Mouse (Mus musculus): Measurements from ENCODE around the gene Med24. TPM values are rescaled to one million over a fixed set of nuclear protein-coding genes. Genes with fewer than 3 reads are reported as not detected.
A peak's percentile ranks its signal among the peaks of the same experiment; 100 is the strongest.

Gene Med24
- total and polyA plus RNA-seq, 2 experiments from 2014 or later = 52.2 to 66.6 TPM

GRCm38 (mm10) chr11:98745932-98746853 lies 17.0 kb upstream of the Med24 start:
- Histone ChIP-seq H3K27ac (ENCODE audit: low read depth, low read length) (peak overlapping the region; percentile 96), H3K9ac (replicated peaks; ENCODE audit: low read length, poor library complexity, severe bottlenecking) (peak overlapping the region; percentile 24; the same call in 1 of the 2 replicates), H3K4me2 (ENCODE audit: low read depth, low read length, poor library complexity, severe bottlenecking) (peak overlapping the region; percentile 94), H3K36me3 (ENCODE audit: insufficient read depth, low read length) (no peaks in the 10 kb centered on the region), H3K4me1 (ENCODE audit: insufficient read depth, low read length) (peaks cover 67% of the 10 kb centered on the region), H3K27me3 (ENCODE audit: insufficient read depth, low read length) (no peaks in the 10 kb centered on the region), H3K9me3 (ENCODE audit: low read length) (no peaks in the 10 kb centered on the region), H3K4me3 (ENCODE audit: low read depth, low read length) (peak overlapping the region; percentile 24; the same call in 1 of the 2 replicates)
- TF ChIP-seq CTCF (IDR thresholded peaks at IDR 0.05) = no peak
- DNase-seq (ENCODE audit: low spot score) (no peak), ATAC-seq (ENCODE audit: low FRiP score) (no peak)
- 48% methylated on average over 12 of the region's 12 CpGs for WGBS

DNA sequence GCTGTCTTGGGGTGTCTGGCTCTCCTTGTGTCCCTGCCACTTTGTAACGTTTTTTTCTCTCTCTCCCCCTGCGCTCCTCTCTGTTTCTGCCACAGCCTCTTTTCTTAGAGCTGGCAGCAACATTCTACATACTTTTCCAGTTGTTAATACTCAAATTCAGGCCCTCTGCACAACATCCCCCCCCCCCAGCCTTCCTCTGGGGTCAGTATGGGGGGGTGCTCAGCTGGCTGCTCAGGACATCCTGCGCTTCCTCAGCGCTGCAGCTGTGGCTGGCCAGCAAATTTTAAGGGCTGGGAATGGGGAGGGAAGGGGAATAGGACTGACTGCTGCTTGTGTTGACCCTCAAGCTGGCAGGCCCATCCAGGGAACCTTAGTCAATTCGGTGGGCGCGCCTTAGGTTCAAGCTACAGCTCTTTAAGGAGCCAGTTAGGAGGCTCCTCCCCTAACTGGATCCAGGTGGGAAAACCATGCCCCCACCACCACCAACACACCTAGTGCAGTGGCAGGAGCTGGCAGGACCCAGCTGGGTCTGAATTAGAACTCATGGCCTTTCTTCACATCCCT lies 15.3 kb upstream of the Med24 start:
- WGBS = 32% methylated on average over 7 of the region's 7 CpGs
- Histone ChIP-seq H3K4me3 (ENCODE audit: low read depth, low read length) (peak overlapping the region; percentile 79), H3K36me3 (ENCODE audit: insufficient read depth, low read length) (no peaks in the 10 kb centered on the region), H3K27ac (ENCODE audit: low read depth, low read length) (peak overlapping the region; percentile 99), H3K27me3 (ENCODE audit: insufficient read depth, low read length) (no peaks in the 10 kb centered on the region), H3K9ac (replicated peaks; ENCODE audit: low read length, poor library complexity, severe bottlenecking) (peak overlapping the region; percentile 99), H3K4me2 (ENCODE audit: low read depth, low read length, poor library complexity, severe bottlenecking) (peak overlapping the region; percentile 94), H3K9me3 (ENCODE audit: low read length) (no peaks in the 10 kb centered on the region), H3K4me1 (ENCODE audit: insufficient read depth, low read length) (peaks cover 56% of the 10 kb centered on the region)
- no peak for ATAC-seq (ENCODE audit: low FRiP score)
- DNase-seq (ENCODE audit: low spot score) = no peak
- no peak for TF ChIP-seq CTCF (IDR thresholded peaks at IDR 0.05)

DNA sequence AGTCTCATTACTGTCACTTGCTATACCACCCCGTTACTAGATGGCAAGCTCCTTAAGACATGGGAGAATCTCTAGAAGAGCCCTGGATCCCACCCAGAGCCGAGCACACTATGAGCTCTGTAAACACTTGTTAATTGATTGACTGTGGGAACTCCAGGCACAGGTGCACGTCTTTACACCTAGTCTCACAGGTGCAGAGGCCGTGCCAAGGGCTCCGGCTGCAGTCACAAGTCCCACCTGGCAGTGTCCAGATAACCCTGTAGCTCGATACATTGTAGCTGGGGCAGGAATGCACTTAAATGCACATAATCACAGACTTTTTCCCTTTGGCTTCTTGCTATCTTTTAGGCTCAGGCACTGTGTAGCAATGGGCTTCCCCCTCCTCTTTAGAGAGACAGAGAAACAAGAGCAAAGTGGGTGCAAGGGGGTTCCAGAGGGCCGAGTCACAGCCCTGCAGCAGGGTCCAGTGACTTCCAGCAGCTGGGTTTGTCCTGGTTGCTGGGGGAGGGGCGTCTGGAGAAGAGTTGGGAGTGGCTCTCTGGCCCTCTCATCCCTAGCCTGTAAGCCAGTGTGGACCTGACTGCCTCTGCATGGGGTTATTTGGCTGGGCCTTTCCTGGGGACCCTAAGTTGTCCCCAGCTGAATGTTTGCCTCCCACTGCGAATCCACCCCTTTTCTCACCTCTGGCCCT lies 14.6 kb upstream of the Med24 start:
- Histone ChIP-seq H3K36me3 (ENCODE audit: insufficient read depth, low read length) (no peaks in the 10 kb centered on the region), H3K4me3 (ENCODE audit: low read depth, low read length) (peak overlapping the region; percentile 79), H3K9me3 (ENCODE audit: low read length) (no peaks in the 10 kb centered on the region), H3K4me2 (ENCODE audit: low read depth, low read length, poor library complexity, severe bottlenecking) (peak overlapping the region; percentile 94), H3K27me3 (ENCODE audit: insufficient read depth, low read length) (no peaks in the 10 kb centered on the region), H3K27ac (ENCODE audit: low read depth, low read length) (peak overlapping the region; percentile 99), H3K9ac (replicated peaks; ENCODE audit: low read length, poor library complexity, severe bottlenecking) (peak overlapping the region; percentile 99), H3K4me1 (ENCODE audit: insufficient read depth, low read length) (peaks cover 49% of the 10 kb centered on the region)
- ATAC-seq (ENCODE audit: low FRiP score) (no peak), DNase-seq (ENCODE audit: low spot score) (peak; percentile 83)
- WGBS = 4% methylated on average over 9 of the region's 9 CpGs
- no peak for TF ChIP-seq CTCF (IDR thresholded peaks at IDR 0.05)

DNA sequence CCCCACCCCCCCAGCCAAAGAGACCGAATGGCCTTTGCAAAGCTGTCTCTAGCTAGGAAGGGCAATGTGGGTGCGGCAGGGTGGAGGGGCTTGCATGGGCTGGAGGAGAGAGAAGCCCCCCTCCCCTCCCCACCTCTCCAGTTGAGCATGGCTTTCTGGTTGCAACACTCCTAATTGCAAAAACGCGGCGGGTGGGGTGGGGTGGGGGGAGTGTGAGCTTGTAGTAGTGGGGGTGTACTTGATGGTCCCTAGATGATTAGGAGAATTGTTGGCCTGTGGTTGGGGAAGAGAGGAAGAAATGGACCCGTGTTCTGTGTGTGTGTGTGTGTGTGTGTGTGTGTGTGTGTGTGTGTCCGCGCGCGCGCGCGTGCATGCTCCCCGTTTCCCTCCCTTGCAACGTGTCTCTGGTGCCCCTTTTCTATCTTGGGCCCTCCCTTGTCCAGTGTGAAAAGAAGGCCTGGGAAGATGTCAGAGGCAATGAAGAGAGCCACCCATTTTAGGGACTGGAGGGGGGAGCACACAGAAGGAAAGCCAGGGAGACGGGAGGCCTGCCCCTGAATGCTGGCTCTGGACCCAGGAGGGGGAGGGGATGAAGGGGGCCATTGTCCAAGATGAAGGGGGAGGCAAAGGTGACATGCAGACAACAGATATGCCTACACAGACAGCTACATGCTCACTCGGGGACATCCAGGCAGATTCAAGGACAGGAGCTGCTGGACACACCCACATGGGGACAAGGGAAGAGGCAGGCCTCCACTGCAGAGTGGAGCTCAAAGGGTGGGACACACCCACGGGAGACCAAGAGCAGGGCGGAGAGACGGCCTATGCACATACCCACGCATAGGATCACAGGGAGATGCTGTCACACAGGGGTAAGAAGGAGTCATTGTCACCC lies 13.4 kb upstream of the Med24 start:
- H3K9ac ChIP-seq (replicated peaks; ENCODE audit: low read length, poor library complexity, severe bottlenecking) = peak overlapping the region; percentile 99
- 0% methylated on average over 19 of the region's 21 CpGs for WGBS
- H3K27ac ChIP-seq (ENCODE audit: low read depth, low read length) = peak overlapping the region; percentile 99
- ATAC-seq (ENCODE audit: low FRiP score) = peak; percentile 8; the same call in 1 of the 2 replicates
- peak overlapping the region; percentile 79 for H3K4me3 ChIP-seq (ENCODE audit: low read depth, low read length)
- peak; percentile 68 for DNase-seq (ENCODE audit: low spot score)
- H3K4me2 ChIP-seq (ENCODE audit: low read depth, low read length, poor library complexity, severe bottlenecking) = peak overlapping the region; percentile 94
- no peaks in the 10 kb centered on the region for H3K27me3 ChIP-seq (ENCODE audit: insufficient read depth, low read length)
- H3K4me1 ChIP-seq (ENCODE audit: insufficient read depth, low read length) = peaks cover 43% of the 10 kb centered on the region
- H3K9me3 ChIP-seq (ENCODE audit: low read length) = no peaks in the 10 kb centered on the region
- no peak for TF ChIP-seq CTCF (IDR thresholded peaks at IDR 0.05)
- H3K36me3 ChIP-seq (ENCODE audit: insufficient read depth, low read length) = no peaks in the 10 kb centered on the region
